Mouse (Mus musculus): Measurements from ENCODE around the gene Bmpr2.
A peak's percentile ranks its signal among the peaks of the same experiment; 100 is the strongest.
"Not testable (repeated sequence)": the region's sequence is repeated elsewhere in the genome, so short reads cannot be mapped to it uniquely, and the experiment has no call there.

Bmpr2 gene

GRCm38 (mm10) chr1:59763164-59763768 lies at the start of gene Bmpr2:
Bmpr2 (plus strand) TSS chr1:59763400.
- peak; percentile 87 for DNase-seq

- peak; percentile 47 for DNase-seq
Observed at GRCm38 (mm10) chr1:59719900-59720299, 43.3 kb upstream of the Bmpr2 start.

- no peak for DNase-seq
Observed at GRCm38 (mm10) chr1:59725661-59726060, 37.5 kb upstream of the Bmpr2 start.

- DNase-seq = peak; percentile 11
Observed at GRCm38 (mm10) chr1:59730106-59730505, 33.1 kb upstream of the Bmpr2 start.

- no peak for DNase-seq
Observed at GRCm38 (mm10) chr1:59730737-59731136, 32.5 kb upstream of the Bmpr2 start.

GRCm38 (mm10) chr1:59734076-59734475 lies 29.1 kb upstream of the Bmpr2 start:
- DNase-seq = no peak

GRCm38 (mm10) chr1:59738768-59739414 lies 24.3 kb upstream of the Bmpr2 start:
- no peak for DNase-seq

GRCm38 (mm10) chr1:59739577-59740354 lies 23.4 kb upstream of the Bmpr2 start:
- DNase-seq = no peak

GRCm38 (mm10) chr1:59749047-59749446 lies 14.2 kb upstream of the Bmpr2 start:
- no peak for DNase-seq

- DNase-seq = not testable (repeated sequence)
Observed at GRCm38 (mm10) chr1:59749724-59750123, 13.5 kb upstream of the Bmpr2 start.

GRCm38 (mm10) chr1:59755298-59755697 lies 7.9 kb upstream of the Bmpr2 start:
- DNase-seq = no peak

GRCm38 (mm10) chr1:59758325-59758724 lies 4.9 kb upstream of the Bmpr2 start:
- DNase-seq = no peak

GRCm38 (mm10) chr1:59762208-59762607 lies 992 bp upstream of the Bmpr2 start:
- DNase-seq = peak; percentile 22

GRCm38 (mm10) chr1:59762651-59763163 lies 493 bp upstream of the Bmpr2 start:
- no peak for DNase-seq

GRCm38 (mm10) chr1:59763781-59764251 lies 616 bp downstream of the Bmpr2 start:
- peak; percentile 48 for DNase-seq

- peak; percentile 52 for DNase-seq
Observed at GRCm38 (mm10) chr1:59764407-59764971, 1.3 kb downstream of the Bmpr2 start.

- DNase-seq = peak; percentile 19
Observed at GRCm38 (mm10) chr1:59765279-59765678, 2.1 kb downstream of the Bmpr2 start.

- DNase-seq = no peak
Observed at GRCm38 (mm10) chr1:59766626-59767025, 3.4 kb downstream of the Bmpr2 start.

- DNase-seq = peak; percentile 20
Observed at GRCm38 (mm10) chr1:59771871-59772270, 8.7 kb downstream of the Bmpr2 start.

- no peak for DNase-seq
Observed at GRCm38 (mm10) chr1:59781080-59781479, 17.9 kb downstream of the Bmpr2 start.

GRCm38 (mm10) chr1:59788975-59789374 lies 25.8 kb downstream of the Bmpr2 start:
- DNase-seq = no peak

GRCm38 (mm10) chr1:59789741-59790140 lies 26.5 kb downstream of the Bmpr2 start:
- no peak for DNase-seq

- peak; percentile 52 for DNase-seq
Observed at GRCm38 (mm10) chr1:59795336-59795735, 32.1 kb downstream of the Bmpr2 start.
